Mouse (Mus musculus) midbrain, embryonic 12.5 days (tissue): ENCODE measurements around the gene Rgl3. TPM values are rescaled to one million over a fixed set of nuclear protein-coding genes. Genes with fewer than 3 reads are reported as not detected.

Experiments used
- ATAC-seq: fragments of 200-750 bp; cut with Nextera tagmentation; 2 replicates; pipeline ENCODE4 v1.8.0; 2017; ENCODE audit warnings: low read depth, moderate TSS enrichment, moderate library complexity; ENCODE audit not compliant: low FRiP score
- H3K27ac ChIP-seq: fragments of 300-500 bp; sonication (generic); replicated peaks from 2 replicates; pipeline ENCODE4 v1.5.1; 2016; ENCODE audit warnings: mild to moderate bottlenecking
- H3K27me3 ChIP-seq: fragments of 300-500 bp; sonication (generic); 2 replicates; pipeline ENCODE4 v1.6.1; 2016; ENCODE audit warnings: mild to moderate bottlenecking
- H3K36me3 ChIP-seq: fragments of 300-500 bp; sonication (generic); 2 replicates; pipeline ENCODE4 v1.6.1; 2016
- H3K4me1 ChIP-seq: fragments of 300-500 bp; sonication (generic); 2 replicates; pipeline ENCODE4 v1.6.1; 2016
- H3K4me2 ChIP-seq: fragments of 300-500 bp; sonication (generic); replicated peaks from 2 replicates; pipeline ENCODE4 v1.6.1; 2016; ENCODE audit warnings: mild to moderate bottlenecking, moderate library complexity
- H3K4me3 ChIP-seq: fragments of 300-500 bp; sonication (generic); 2 replicates; pipeline ENCODE4 v1.5.1; 2016; ENCODE audit warnings: mild to moderate bottlenecking
- H3K9ac ChIP-seq: fragments of 300-500 bp; sonication (generic); replicated peaks from 2 replicates; pipeline ENCODE4 v1.6.1; 2016; ENCODE audit warnings: mild to moderate bottlenecking, moderate library complexity
- H3K9me3 ChIP-seq: fragments of 300-500 bp; sonication (generic); 2 replicates; pipeline ENCODE4 v1.6.1; 2016; ENCODE audit warnings: mild to moderate bottlenecking
- WGBS: fragments of 180-500 bp; shearing (Covaris S2); methylation state at CpG from one replicate; pipeline ENCODE4 v1.1.7; 2016; 5-methylcytosine and 5-hydroxymethylcytosine counted together
- polyA plus RNA-seq: library from polyadenylated mRNA; unstranded; fragments of >200 nt; fragmentation: Nextera tagmentation; extraction: Ambion mirVana; gene quantifications from 2 replicates; pipeline ENCODE4 v1.2.1, GENCODE M21; 2016

Gene Rgl3
- polyA plus RNA-seq = 2.7 TPM in 2 replicates

DNA sequence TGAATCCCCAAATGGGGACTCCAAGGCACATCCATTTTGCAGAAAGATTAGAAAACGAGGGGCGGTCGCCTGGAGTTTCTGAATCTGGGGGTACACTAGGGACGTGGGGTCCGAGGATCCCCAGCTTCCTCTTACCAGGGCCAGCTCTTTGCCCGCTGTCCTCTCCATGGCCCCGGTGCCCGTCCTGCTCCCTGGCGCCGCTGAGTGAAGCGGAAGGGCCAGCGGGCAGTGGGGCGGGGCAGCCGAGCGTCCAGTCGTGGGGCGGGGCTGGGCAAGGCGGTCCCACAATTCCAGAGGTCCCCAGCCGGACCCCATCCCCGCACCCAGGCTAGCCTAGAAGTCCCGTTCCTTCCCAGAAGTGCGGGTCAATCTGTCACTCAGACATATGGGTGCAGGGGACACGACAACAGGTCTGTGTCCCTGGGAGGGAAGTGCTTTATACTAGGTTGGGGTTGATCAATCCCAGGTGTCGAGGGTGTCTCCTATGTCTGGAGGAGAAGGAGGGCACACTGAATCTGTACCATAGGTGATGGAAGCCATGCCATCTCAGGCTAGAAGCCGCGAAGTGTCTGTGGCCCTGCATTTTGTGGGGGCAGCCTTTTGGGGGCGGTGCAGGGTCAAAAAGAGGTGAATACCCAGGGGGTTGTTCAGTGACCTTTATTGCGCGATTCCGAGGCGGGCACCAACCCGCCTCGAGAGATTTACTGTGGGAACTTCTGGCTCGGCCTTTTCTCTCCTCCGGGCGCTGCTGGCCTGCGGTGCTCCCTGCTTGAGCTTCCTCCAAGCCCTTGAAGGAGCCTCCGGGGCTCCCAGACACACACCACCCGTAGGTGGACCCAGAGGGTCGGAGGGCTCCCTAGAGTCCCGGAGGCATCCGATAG is at the start of gene Rgl3:
Gene Rgl3, minus strand, starts transcription at position 217 of the 881 bp plus-strand sequence.
- H3K27ac ChIP-seq = no peak within 1 kb of the TSS
- no peaks in the 10 kb centered on the region for H3K36me3 ChIP-seq
- H3K4me1 ChIP-seq = peaks cover 24% of the 10 kb centered on the region
- H3K4me3 ChIP-seq = peak within 1 kb of the TSS; percentile 41
- peaks cover 87% of the 10 kb centered on the region for H3K27me3 ChIP-seq
- peak; percentile 39; the same call in 1 of the 2 replicates for ATAC-seq
- peak within 1 kb of the TSS; percentile 63 for H3K4me2 ChIP-seq
- H3K9me3 ChIP-seq = no peaks in the 10 kb centered on the region
- H3K9ac ChIP-seq = peak within 1 kb of the TSS; percentile 49; the same call in 1 of the 2 replicates
- 1% methylated on average over 42 of the region's 42 CpGs for WGBS

DNA sequence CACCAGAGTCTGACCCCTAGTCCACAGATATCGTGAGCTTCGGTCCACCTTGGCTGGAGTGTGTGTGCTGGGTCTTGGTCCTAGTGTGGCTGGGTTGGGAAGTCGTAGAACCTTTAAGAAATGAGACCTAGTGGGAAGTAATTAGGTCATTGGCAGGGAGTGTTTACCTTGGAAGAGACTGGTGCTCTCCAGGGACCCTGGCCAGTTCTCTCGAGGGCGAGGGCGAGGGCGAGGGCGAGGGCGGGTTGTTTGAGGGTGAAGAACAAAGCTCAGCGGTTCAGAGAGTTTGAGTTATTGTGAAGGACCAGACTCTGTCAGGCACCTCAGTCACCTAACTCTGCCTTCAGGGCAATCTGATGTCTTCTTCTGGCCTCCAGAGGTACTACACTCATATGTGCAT is 48.6 kb upstream of the Rgl3 start:
- Histone ChIP-seq H3K4me1 (peaks cover 24% of the 10 kb centered on the region), H3K27me3 (no peaks in the 10 kb centered on the region), H3K9ac (no peak overlapping the region), H3K9me3 (no peaks in the 10 kb centered on the region), H3K4me2 (no peak overlapping the region), H3K36me3 (peaks cover 40% of the 10 kb centered on the region), H3K27ac (no peak overlapping the region), H3K4me3 (no peak overlapping the region)
- ATAC-seq = no peak
- 87% methylated on average over 10 of the region's 10 CpGs for WGBS

DNA sequence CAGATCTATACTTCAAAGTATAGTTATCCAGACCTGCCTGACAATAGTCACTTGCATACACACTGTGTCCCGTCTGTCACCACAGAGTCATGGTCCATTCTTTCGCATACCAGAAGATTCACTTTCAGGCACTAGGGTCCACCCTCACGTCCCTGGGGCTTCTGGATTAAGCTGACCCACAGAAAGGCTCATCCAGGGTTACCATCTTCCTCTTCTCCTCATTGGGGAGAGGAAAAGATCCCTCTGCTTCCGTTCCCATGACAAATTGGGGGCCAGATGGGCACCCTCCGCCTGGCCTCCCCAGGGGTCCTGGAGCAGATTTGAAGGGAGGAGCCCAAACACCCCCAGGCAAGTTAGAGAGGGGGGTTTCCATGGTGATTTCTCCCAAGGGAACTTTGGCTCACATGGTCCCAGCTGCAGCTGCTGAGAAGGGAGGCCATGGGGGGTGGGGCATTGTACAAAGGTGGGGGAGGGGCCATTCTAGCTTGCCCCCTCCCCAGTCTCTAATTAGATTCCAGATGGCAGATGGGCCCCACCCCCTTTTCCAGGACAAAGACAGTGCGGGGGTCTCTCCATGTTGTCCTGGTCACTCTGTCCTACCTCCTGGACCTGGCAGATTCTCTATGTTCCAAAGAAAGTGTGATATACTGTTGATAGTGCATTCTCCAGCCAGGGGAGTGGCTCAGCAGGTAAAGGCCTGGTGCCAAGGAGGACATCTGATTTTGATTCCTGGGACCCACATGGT is 46.2 kb upstream of the Rgl3 start:
- Histone ChIP-seq H3K36me3 (peaks cover 59% of the 10 kb centered on the region), H3K27me3 (no peaks in the 10 kb centered on the region), H3K4me2 (0 out of 2 replicates have a peak overlapping the region, but pooled peaks have one; percentile 3), H3K4me1 (peaks cover 20% of the 10 kb centered on the region), H3K9ac (no peak overlapping the region), H3K27ac (peak overlapping the region; percentile 79), H3K4me3 (no peak overlapping the region), H3K9me3 (no peaks in the 10 kb centered on the region)
- peak; percentile 81 for ATAC-seq
- 29% methylated on average over 6 of the region's 6 CpGs for WGBS

DNA sequence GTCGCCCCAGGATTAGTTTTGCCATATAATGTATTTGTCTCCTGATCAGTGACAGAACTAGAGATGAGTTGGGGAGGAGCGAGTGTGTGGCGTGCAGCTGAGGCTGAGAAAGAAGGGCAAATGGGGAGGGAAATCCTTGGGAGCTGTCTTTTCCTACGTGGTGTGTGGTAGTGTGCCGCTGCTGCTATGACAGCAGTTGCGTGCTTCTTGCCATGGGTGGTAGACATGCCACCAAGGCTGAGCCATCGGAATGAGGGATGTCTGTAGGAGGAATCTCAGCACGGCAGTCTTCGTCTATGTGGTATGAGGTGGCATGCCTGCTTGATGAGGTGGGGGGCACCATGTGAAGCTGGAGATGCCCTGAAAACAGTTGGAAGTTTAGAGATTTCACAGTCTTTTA is 41.1 kb upstream of the Rgl3 start:
- H3K9me3 ChIP-seq = no peaks in the 10 kb centered on the region
- H3K4me2 ChIP-seq = no peak overlapping the region
- no peak for ATAC-seq
- no peak overlapping the region for H3K9ac ChIP-seq
- H3K36me3 ChIP-seq = peaks cover 85% of the 10 kb centered on the region
- no peaks in the 10 kb centered on the region for H3K27me3 ChIP-seq
- 90% methylated on average over 9 of the region's 9 CpGs for WGBS
- no peak overlapping the region; the same call in 1 of the 2 replicates for H3K27ac ChIP-seq
- H3K4me3 ChIP-seq = no peak overlapping the region
- H3K4me1 ChIP-seq = peaks cover 32% of the 10 kb centered on the region

DNA sequence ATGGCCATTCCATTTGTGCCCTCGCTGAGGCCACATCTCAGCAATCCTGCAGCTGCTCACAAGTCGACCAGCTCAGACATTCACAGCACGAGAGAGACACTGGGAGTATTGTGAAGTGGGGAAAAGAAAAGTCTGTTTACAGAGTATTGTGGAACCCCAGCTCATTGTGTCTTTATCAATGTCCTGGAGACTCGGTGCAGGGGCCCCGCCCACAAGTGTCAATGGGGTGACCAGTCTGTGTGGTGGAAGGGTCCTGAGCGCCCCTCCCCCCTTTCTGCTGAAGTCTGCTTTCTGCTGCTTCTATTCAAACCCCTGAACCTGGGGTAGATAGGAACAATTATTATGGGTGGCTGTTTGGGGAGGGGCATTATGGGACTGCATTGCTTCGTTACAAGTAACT is 39.2 kb upstream of the Rgl3 start:
- 33% methylated on average over 7 of the region's 7 CpGs for WGBS
- Histone ChIP-seq H3K27me3 (no peaks in the 10 kb centered on the region), H3K9me3 (no peaks in the 10 kb centered on the region), H3K4me2 (0 out of 2 replicates have a peak overlapping the region, but pooled peaks have one; percentile 7), H3K36me3 (peaks cover 84% of the 10 kb centered on the region), H3K27ac (peak overlapping the region; percentile 75), H3K4me3 (no peak overlapping the region), H3K4me1 (peaks cover 31% of the 10 kb centered on the region), H3K9ac (no peak overlapping the region)
- peak; percentile 75 for ATAC-seq

DNA sequence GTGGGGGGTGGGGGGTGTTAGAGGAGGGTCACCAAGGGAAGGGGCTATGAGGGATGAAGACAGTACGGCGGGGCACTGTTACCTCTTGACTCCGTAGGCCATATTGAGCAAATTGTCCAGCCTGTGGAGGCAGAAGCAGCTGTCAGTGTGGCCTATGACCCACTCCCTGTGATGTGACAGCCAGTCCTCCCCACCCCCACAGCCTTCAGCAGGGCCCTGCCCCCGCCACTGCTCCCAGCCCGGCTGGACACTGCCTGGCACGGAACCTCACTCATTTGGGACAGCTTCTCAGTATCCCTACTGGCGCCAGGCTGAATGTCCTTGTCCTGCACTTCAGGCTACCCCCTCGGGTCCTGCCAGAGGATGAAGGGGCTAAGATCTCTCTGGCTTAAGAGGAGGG is 35.3 kb upstream of the Rgl3 start:
- Histone ChIP-seq H3K9me3 (no peaks in the 10 kb centered on the region), H3K4me2 (no peak overlapping the region), H3K27me3 (no peaks in the 10 kb centered on the region), H3K4me1 (peaks cover 26% of the 10 kb centered on the region), H3K9ac (no peak overlapping the region), H3K27ac (0 out of 2 replicates have a peak overlapping the region, but pooled peaks have one; percentile 8), H3K4me3 (no peak overlapping the region), H3K36me3 (peaks cover 71% of the 10 kb centered on the region)
- 38% methylated on average over 8 of the region's 8 CpGs for WGBS
- ATAC-seq = peak; percentile 27; the same call in 1 of the 2 replicates

DNA sequence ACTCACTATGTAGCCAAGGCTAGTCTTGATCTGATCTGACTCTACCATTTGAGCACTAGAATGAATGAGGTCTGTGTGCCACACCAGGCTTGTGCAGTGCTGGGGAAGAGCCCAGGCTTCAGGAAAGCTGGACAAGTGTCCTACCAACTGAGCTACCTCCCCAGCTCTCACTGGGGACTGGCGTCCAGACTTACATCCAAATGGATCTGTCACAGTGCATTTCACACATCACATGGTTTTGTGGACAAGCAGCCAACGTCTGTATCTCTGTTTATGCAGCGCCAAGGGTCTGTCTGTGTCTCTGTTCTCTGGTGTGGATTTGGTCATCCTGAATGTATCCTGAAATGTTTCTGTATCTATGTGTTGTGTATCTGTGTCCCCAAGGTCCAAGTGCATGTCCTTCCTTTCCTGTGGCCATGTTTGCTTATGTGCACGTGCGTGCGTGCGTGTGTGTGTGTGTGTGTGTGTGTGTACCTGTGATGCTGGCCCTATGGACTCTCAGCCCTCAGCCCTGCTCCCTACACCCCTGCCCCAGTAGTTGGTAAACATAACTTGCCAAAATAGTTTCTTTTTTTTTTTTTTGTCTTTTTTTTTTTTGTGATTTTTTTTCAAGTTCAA is 28.1 kb upstream of the Rgl3 start:
- WGBS = 80% methylated on average over 7 of the region's 7 CpGs
- no peak for ATAC-seq
- Histone ChIP-seq H3K9me3 (no peaks in the 10 kb centered on the region), H3K4me2 (no peak overlapping the region), H3K9ac (no peak overlapping the region), H3K36me3 (peaks cover 74% of the 10 kb centered on the region), H3K27ac (no peak overlapping the region), H3K4me3 (no peak overlapping the region), H3K27me3 (no peaks in the 10 kb centered on the region), H3K4me1 (no peaks in the 10 kb centered on the region; the same call in 1 of the 2 replicates)

DNA sequence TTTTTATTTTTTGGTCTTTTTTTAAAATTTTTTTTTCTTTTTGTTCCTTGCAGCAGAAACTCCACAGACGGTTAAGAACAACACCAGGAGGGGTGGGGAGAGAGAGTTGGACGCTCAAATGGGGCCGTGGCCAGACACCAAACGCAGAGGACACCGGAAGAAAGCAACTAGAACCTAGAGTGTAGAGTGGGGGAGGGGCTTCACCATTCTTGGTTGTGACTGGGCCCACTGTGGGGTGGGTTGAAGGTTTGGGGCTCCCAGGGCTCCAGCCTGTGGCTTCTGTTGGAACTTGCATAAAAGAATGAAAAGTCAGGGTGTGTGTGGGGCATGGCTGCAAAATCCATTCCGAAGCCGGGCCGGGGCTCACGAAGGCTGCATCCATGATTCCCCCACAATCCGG is 27.0 kb upstream of the Rgl3 start:
- ATAC-seq = no peak
- H3K9ac ChIP-seq = no peak overlapping the region
- no peaks in the 10 kb centered on the region for H3K9me3 ChIP-seq
- no peak overlapping the region for H3K4me3 ChIP-seq
- no peak overlapping the region for H3K4me2 ChIP-seq
- H3K27ac ChIP-seq = no peak overlapping the region
- H3K4me1 ChIP-seq = no peaks in the 10 kb centered on the region; the same call in 1 of the 2 replicates
- H3K27me3 ChIP-seq = no peaks in the 10 kb centered on the region
- peaks cover 82% of the 10 kb centered on the region for H3K36me3 ChIP-seq
- WGBS = 70% methylated on average over 10 of the region's 10 CpGs

DNA sequence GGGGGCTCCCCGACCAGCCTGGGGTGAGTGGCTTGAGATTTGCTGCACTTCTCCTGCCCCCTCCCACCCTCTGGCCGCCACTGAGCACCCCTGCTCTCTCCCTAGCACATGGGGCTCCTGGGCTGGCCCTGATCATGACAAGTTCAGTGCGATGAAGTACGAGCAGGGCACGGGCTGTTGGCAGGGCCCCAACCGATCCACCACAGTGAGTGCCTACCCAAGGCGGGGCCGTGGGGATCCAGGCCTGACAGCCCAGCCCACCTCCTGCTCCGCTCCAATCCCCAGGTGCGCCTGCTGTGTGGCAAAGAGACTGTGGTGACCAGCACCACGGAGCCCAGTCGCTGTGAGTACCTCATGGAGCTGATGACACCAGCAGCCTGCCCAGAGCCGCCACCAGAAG is 23.5 kb upstream of the Rgl3 start:
- no peak overlapping the region for H3K4me3 ChIP-seq
- no peaks in the 10 kb centered on the region for H3K9me3 ChIP-seq
- no peaks in the 10 kb centered on the region for H3K27me3 ChIP-seq
- peaks cover 92% of the 10 kb centered on the region for H3K36me3 ChIP-seq
- no peak overlapping the region for H3K4me2 ChIP-seq
- 93% methylated on average over 13 of the region's 13 CpGs for WGBS
- H3K9ac ChIP-seq = no peak overlapping the region
- ATAC-seq = no peak
- no peaks in the 10 kb centered on the region; the same call in 1 of the 2 replicates for H3K4me1 ChIP-seq
- H3K27ac ChIP-seq = 0 out of 2 replicates have a peak overlapping the region, but pooled peaks have one; percentile 49

DNA sequence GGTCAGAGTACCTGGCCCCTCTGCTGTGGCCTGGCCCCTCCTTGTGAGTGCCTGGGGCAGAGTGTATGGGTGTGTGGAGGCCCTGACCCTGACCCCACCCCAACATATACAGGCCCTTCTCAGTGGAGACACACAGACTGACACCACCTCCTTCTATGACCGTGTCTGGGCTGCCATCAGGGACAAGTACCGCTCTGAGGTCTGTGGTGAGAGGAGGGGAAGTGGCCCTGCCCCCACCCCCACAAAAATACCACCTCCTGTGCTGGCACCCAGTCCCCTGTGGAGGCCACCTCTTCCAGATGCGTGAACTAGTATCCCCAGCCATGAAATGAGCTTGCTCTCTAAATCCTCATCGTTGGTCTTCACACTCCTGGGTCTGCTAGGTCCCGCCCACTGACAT is 21.8 kb upstream of the Rgl3 start:
- no peak for ATAC-seq
- Histone ChIP-seq H3K36me3 (peaks cover 96% of the 10 kb centered on the region), H3K9ac (no peak overlapping the region), H3K27me3 (no peaks in the 10 kb centered on the region), H3K4me3 (no peak overlapping the region), H3K27ac (peak overlapping the region; percentile 20; the same call in 1 of the 2 replicates), H3K9me3 (no peaks in the 10 kb centered on the region), H3K4me2 (no peak overlapping the region), H3K4me1 (0 out of 2 replicates have a peak, but pooled peaks cover 1% of the 10 kb centered on the region)
- 84% methylated on average over 5 of the region's 5 CpGs for WGBS

DNA sequence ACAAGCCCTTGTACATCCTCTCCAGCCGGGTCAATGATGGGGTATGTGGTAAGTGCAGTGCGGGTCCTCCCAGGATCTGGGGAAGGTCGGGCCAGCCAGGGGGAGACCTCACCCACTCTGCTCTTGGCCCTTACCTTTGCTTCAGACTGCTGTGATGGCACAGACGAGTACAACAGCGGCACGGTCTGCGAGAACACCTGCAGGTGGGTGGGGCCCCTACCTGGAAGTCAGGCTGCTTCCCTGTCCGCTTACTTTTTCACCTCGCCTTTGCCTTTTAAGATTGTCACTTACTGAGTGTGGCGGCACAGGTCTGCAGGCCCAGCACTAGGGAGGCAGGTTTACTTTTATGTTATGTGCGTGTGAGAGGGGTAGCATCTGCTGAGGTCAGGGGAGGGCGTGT is 15.3 kb upstream of the Rgl3 start:
- H3K4me2 ChIP-seq = 0 out of 2 replicates have a peak overlapping the region, but pooled peaks have one; percentile 1
- no peak for ATAC-seq
- WGBS = 93% methylated on average over 12 of the region's 12 CpGs
- H3K9me3 ChIP-seq = no peaks in the 10 kb centered on the region
- H3K4me1 ChIP-seq = peaks cover 37% of the 10 kb centered on the region
- H3K36me3 ChIP-seq = peaks cover 56% of the 10 kb centered on the region
- H3K9ac ChIP-seq = no peak overlapping the region
- H3K27me3 ChIP-seq = no peaks in the 10 kb centered on the region
- H3K4me3 ChIP-seq = no peak overlapping the region
- H3K27ac ChIP-seq = no peak overlapping the region
